Mouse (Mus musculus) C2C12 (cell line): ENCODE results near the gene Krt24. TPM values are rescaled to one million over a fixed set of nuclear protein-coding genes. Genes with fewer than 3 reads are reported as not detected.
"Not testable (repeated sequence)": the region's sequence is repeated elsewhere in the genome, so short reads cannot be mapped to it uniquely, and the experiment has no call there.

Source experiments
- H3K27me3 ChIP-seq: one replicate; pipeline ENCODE4 v1.6.1; 2011; ENCODE audit not compliant: control insufficient read depth, insufficient read depth, insufficient read length
- H3K36me3 ChIP-seq: one replicate; pipeline ENCODE4 v1.6.1; 2011; ENCODE audit not compliant: control insufficient read depth, insufficient read depth
- H3K4me3 ChIP-seq: one replicate; pipeline ENCODE4 v1.5.1; 2011; ENCODE audit warnings: mild to moderate bottlenecking, control low read depth; ENCODE audit not compliant: poor library complexity, insufficient read depth, severe bottlenecking
- H3K79me2 ChIP-seq: one replicate; pipeline ENCODE4 v1.6.1; 2011; ENCODE audit not compliant: control insufficient read depth, insufficient read depth
- H3K79me3 ChIP-seq: one replicate; pipeline ENCODE4 v1.6.1; 2011; ENCODE audit warnings: low read depth, control low read depth
- H3ac ChIP-seq: one replicate; pipeline ENCODE3; 2011; ENCODE audit warnings: low read depth; ENCODE audit not compliant: control insufficient read depth, insufficient read length
- CEBPB ChIP-seq: IDR thresholded peaks from one replicate; pipeline ENCODE4 v1.6.1; 2011; ENCODE audit warnings: low read depth, mild to moderate bottlenecking, control low read depth, moderate library complexity
- CTCF ChIP-seq: IDR thresholded peaks from one replicate; pipeline ENCODE4 v1.5.1; 2011; ENCODE audit not compliant: control insufficient read depth, insufficient read depth, insufficient read length
- FOSL1 ChIP-seq: IDR thresholded peaks from one replicate; pipeline ENCODE4 v1.8.0; 2011; ENCODE audit warnings: mild to moderate bottlenecking, low read length; ENCODE audit not compliant: poor library complexity, insufficient read depth, severe bottlenecking
- MAX ChIP-seq: IDR thresholded peaks from one replicate; pipeline ENCODE4 v1.6.1; 2011; ENCODE audit warnings: mild to moderate bottlenecking, control low read depth
- MYOD1 ChIP-seq: IDR thresholded peaks from one replicate; pipeline ENCODE4 v1.6.1; 2011; ENCODE audit warnings: low read depth; ENCODE audit not compliant: control insufficient read depth, insufficient read length
- MYOG ChIP-seq: IDR thresholded peaks from one replicate; pipeline ENCODE4 v1.6.1; 2011; ENCODE audit not compliant: control insufficient read depth, insufficient read length; ENCODE audit errors: extremely low read depth
- USF1 ChIP-seq: IDR thresholded peaks from one replicate; pipeline ENCODE4 v1.6.1; 2011; ENCODE audit warnings: low read depth, mild to moderate bottlenecking, control low read depth, moderate library complexity
- polyA plus RNA-seq: library from polyadenylated mRNA; unstranded; fragments of >200 nt; fragmentation: generic; extraction: Trizol; gene quantifications from one replicate; pipeline ENCODE4 v1.2.1, GENCODE M21; 2012; ENCODE audit warnings: missing spikeins

The Krt24 gene
- polyA plus RNA-seq, 1 experiment: not detected

GRCm38 (mm10) chr11:99253893-99254292 is 31.2 kb downstream of the Krt24 start:
- Histone ChIP-seq H3K27me3 (peaks cover 28% of the 10 kb centered on the region), H3ac (no peak overlapping the region), H3K79me3 (no peaks in the 10 kb centered on the region), H3K79me2 (no peaks in the 10 kb centered on the region), H3K4me3 (no peak overlapping the region), H3K36me3 (no peaks in the 10 kb centered on the region)
- no peak for TF ChIP-seq MYOD1
- no peak for TF ChIP-seq CEBPB
- no peak for TF ChIP-seq MAX
- no peak for TF ChIP-seq MYOG
- TF ChIP-seq USF1: no peak
- TF ChIP-seq CTCF: no peak

GRCm38 (mm10) chr11:99252671-99253070 is 32.4 kb downstream of the Krt24 start:
- Histone ChIP-seq H3K79me2 (no peaks in the 10 kb centered on the region), H3ac (no peak overlapping the region), H3K79me3 (no peaks in the 10 kb centered on the region), H3K36me3 (no peaks in the 10 kb centered on the region), H3K27me3 (peaks cover 20% of the 10 kb centered on the region), H3K4me3 (no peak overlapping the region)
- TF ChIP-seq MYOD1: no peak
- no peak for TF ChIP-seq CTCF
- no peak for TF ChIP-seq MYOG
- TF ChIP-seq FOSL1: no peak

GRCm38 (mm10) chr11:99250666-99251065 is 34.4 kb downstream of the Krt24 start:
- no peaks in the 10 kb centered on the region for H3K79me2 ChIP-seq
- H3K27me3 ChIP-seq: peaks cover 20% of the 10 kb centered on the region
- no peaks in the 10 kb centered on the region for H3K79me3 ChIP-seq
- TF ChIP-seq CEBPB (no peak), USF1 (no peak), FOSL1 (no peak), CTCF (no peak), MYOG (no peak), MYOD1 (no peak), MAX (no peak)
- no peaks in the 10 kb centered on the region for H3K36me3 ChIP-seq
- no peak overlapping the region for H3K4me3 ChIP-seq
- no peak overlapping the region for H3ac ChIP-seq

DNA sequence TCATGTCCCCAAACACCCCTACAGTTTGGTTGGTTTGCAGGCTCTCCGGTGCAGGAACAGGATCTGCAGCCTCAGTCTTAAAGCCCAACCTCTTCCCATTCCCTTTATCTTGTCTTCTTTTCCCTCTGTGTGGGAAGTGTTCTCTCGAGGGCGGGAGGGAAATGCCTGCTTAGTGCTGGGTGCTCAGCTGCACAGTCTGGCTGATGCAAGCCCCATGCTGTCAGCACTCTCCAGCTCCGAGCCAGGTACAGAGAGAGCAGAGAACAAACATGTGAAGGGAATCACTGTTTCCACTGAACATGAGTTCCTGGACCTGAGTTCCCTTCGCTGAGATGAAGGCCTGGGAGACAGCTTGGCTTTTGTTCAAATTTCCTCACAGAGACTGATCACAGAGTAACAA is 34.8 kb downstream of the Krt24 start:
- Histone ChIP-seq H3ac (no peak overlapping the region), H3K36me3 (no peaks in the 10 kb centered on the region), H3K4me3 (no peak overlapping the region), H3K79me3 (no peaks in the 10 kb centered on the region), H3K27me3 (peaks cover 24% of the 10 kb centered on the region), H3K79me2 (no peaks in the 10 kb centered on the region)
- TF ChIP-seq USF1: no peak
- no peak for TF ChIP-seq MYOG
- no peak for TF ChIP-seq MYOD1
- no peak for TF ChIP-seq CTCF
- TF ChIP-seq MAX: no peak
- TF ChIP-seq CEBPB: no peak
- TF ChIP-seq FOSL1: no peak

- H3K4me3 ChIP-seq: no peak overlapping the region
- H3K36me3 ChIP-seq: no peaks in the 10 kb centered on the region
- no peak overlapping the region for H3ac ChIP-seq
- no peaks in the 10 kb centered on the region for H3K79me2 ChIP-seq
- no peaks in the 10 kb centered on the region for H3K79me3 ChIP-seq
- TF ChIP-seq FOSL1 (no peak), MAX (no peak), CEBPB (no peak), MYOG (no peak), CTCF (no peak), MYOD1 (no peak), USF1 (no peak)
- H3K27me3 ChIP-seq: peaks cover 26% of the 10 kb centered on the region
Measured at GRCm38 (mm10) chr11:99249115-99249514, 35.9 kb downstream of the Krt24 start.

DNA sequence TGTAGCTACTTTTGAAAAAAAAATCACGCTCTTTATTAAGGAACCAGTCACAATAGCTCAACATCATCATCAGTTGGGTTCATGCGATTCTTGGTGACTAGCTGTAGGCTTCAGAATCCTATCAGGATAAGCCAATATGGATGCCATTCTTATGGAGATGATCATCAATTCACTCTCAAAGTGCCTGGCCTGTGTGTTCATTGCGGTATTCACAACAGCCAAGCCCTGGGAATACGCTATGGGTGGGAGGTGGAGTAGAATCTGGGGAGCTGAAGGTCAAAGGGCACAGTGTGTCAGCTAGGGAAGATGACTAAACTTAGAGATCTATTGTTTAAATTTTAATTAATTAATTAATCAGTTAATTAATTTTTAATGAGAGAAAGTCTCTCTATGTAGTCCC is 37.1 kb downstream of the Krt24 start:
- H3ac ChIP-seq: no peak overlapping the region
- peaks cover 28% of the 10 kb centered on the region for H3K27me3 ChIP-seq
- no peak overlapping the region for H3K4me3 ChIP-seq
- H3K79me3 ChIP-seq: no peaks in the 10 kb centered on the region
- no peak for TF ChIP-seq MAX
- no peak for TF ChIP-seq FOSL1
- TF ChIP-seq USF1: no peak
- no peak for TF ChIP-seq MYOG
- no peak for TF ChIP-seq CEBPB
- TF ChIP-seq CTCF: no peak
- TF ChIP-seq MYOD1: no peak
- H3K79me2 ChIP-seq: no peaks in the 10 kb centered on the region
- no peaks in the 10 kb centered on the region for H3K36me3 ChIP-seq

DNA sequence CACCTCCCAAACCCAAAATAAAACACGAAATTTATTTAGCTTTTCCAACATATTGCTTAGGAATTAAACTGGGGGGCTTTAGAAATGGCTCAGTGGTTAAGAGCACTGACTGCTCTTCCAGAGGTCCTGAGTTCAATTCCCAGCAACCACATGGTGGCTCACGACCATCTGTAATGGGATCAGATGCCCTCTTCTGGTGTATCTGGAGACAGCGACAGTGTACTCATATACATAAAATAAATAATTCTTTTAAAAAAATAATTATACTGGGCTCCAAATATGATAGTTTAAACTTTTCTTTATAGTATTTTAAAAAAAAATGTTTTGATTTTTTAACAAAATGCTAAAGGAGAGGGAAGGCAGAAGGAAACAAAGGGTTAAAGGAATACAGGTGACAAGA is 40.5 kb downstream of the Krt24 start:
- H3K79me3 ChIP-seq, H3K79me2 ChIP-seq, H3K36me3 ChIP-seq, H3ac ChIP-seq, H3K4me3 ChIP-seq: not testable (repeated sequence)
- peaks cover 37% of the 10 kb centered on the region for H3K27me3 ChIP-seq
